Mouse (Mus musculus): ENCODE measurements around the gene Zfp428. TPM values are rescaled to one million over a fixed set of nuclear protein-coding genes. Genes with fewer than 3 reads are reported as not detected.

Gene Zfp428
- polyA plus RNA-seq, 1 experiment: 13.1 TPM

DNA sequence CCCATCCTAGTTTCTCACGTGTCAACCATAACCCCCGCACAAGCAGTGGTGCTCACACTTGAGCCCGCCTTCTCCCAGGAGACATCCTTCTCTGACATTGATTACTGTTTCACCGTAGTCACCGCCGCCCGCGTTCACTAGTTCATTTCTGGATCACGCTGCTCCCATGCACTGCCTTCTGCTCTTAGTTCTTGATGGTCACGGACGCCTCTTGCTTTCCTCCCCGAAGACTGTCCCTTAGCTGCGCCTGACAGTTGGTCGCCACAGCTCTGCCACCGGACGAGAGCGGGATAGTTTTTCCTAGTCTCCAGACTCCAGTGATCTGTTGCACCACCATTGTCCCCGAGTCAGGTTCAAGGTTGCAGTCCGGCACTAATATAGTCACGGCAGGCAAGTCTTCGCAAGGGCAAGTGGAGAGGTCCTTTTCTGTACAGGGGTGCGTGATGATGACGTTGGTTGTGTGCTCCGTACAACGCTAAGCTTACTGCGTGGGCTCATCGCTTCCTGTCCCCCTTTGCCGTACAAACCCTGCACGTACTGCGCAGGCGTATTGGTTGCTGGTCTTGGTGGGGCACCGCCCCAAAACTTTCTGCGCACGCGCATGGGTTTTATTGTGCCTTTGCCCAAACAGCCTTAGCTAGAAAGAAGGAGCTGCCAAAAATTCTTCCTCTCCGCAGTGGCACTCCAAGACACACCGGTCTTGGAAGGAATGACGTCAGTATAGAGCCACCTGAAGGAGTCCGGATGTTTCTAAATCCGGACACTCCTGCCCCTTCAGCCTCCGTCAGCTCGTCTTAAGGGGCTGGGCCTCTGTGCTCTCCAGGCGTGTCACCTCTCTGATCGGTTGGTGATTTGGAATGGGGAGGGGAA is 23.5 kb downstream of the Zfp428 start, which contains the start of gene Irgq:
Irgq (plus strand) TSS at position 628 of the 870 bp plus-strand sequence.
- Histone ChIP-seq H3K27ac (ENCODE audit: insufficient read depth, low read length) (no peak within 1 kb of the TSS), H3K36me3 (ENCODE audit: control insufficient read depth, insufficient read depth, low read length, poor library complexity, severe bottlenecking) (no peaks in the 10 kb centered on the region), H3K9ac (ENCODE audit: low read depth, poor library complexity, severe bottlenecking) (peak within 1 kb of the TSS; percentile 72), H3K4me1 (ENCODE audit: control insufficient read depth, insufficient read depth, low read length) (no peaks in the 10 kb centered on the region), H3K4me3 (ENCODE audit: low read depth, low read length) (peak within 1 kb of the TSS; percentile 75), H3K9me3 (replicated peaks; ENCODE audit: control insufficient read depth, insufficient read depth, low read length, poor library complexity, severe bottlenecking) (no peaks in the 10 kb centered on the region), H3K27me3 (ENCODE audit: control insufficient read depth, insufficient read depth, low read length, poor library complexity, severe bottlenecking) (no peaks in the 10 kb centered on the region)
- TF ChIP-seq EP300 (IDR thresholded peaks at IDR 0.05; ENCODE audit: insufficient read depth, low read depth, low read length) (0 out of 2 replicates have a peak, but pooled peaks have one; percentile 26), CTCF (IDR thresholded peaks at IDR 0.05; ENCODE audit: low read depth, low read length) (no peak)

DNA sequence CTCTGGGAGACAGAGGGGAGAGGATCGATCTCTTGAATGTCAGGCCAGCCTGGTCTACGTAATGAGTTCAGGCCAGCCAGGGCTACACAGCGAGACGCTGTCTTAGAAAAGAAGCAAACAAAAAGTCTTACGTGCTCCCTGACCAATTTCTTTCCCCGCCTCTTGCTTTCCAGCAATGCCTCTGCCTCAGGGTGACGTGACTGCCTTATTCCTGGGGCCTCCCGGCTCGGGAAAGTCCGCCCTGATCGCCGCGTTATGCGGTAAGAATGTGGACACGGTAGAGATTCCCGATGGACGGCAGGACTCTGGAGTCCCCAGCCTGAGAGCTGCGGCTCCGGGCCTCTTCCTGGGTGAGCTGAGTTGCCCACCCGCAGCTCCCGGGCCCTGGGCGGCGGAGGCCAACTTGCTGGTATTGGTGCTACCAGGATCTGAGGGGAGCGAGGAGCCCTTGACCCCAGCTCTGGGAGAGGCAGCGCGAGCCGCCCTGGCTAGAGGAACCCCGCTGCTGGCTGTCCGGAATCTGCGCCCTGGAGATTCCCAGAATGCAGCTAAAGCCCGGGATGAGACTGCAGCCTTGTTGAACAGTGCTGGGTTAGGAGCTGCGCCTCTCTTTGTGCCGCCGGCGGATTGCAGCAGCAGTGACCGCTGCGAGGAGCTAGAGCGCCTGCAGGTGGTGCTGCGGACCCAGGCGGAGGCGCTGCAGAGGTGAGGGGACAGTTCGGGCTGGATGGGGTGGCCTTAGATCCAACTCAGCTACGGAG is 24.6 kb downstream of the Zfp428 start:
- no peaks in the 10 kb centered on the region for H3K4me1 ChIP-seq (ENCODE audit: control insufficient read depth, insufficient read depth, low read length)
- H3K9ac ChIP-seq (ENCODE audit: low read depth, poor library complexity, severe bottlenecking): peak overlapping the region; percentile 72
- H3K9me3 ChIP-seq (replicated peaks; ENCODE audit: control insufficient read depth, insufficient read depth, low read length, poor library complexity, severe bottlenecking): no peaks in the 10 kb centered on the region
- no peaks in the 10 kb centered on the region for H3K36me3 ChIP-seq (ENCODE audit: control insufficient read depth, insufficient read depth, low read length, poor library complexity, severe bottlenecking)
- H3K4me3 ChIP-seq (ENCODE audit: low read depth, low read length): peak overlapping the region; percentile 75
- TF ChIP-seq EP300 (IDR thresholded peaks at IDR 0.05; ENCODE audit: insufficient read depth, low read depth, low read length): no peak
- TF ChIP-seq POLR2A (IDR thresholded peaks at IDR 0.05; ENCODE audit: insufficient read depth, low read length): no peak
- TF ChIP-seq CTCF (IDR thresholded peaks at IDR 0.05; ENCODE audit: low read depth, low read length): peak; percentile 79
- no peaks in the 10 kb centered on the region for H3K27me3 ChIP-seq (ENCODE audit: control insufficient read depth, insufficient read depth, low read length, poor library complexity, severe bottlenecking)
- no peak overlapping the region for H3K27ac ChIP-seq (ENCODE audit: insufficient read depth, low read length)

DNA sequence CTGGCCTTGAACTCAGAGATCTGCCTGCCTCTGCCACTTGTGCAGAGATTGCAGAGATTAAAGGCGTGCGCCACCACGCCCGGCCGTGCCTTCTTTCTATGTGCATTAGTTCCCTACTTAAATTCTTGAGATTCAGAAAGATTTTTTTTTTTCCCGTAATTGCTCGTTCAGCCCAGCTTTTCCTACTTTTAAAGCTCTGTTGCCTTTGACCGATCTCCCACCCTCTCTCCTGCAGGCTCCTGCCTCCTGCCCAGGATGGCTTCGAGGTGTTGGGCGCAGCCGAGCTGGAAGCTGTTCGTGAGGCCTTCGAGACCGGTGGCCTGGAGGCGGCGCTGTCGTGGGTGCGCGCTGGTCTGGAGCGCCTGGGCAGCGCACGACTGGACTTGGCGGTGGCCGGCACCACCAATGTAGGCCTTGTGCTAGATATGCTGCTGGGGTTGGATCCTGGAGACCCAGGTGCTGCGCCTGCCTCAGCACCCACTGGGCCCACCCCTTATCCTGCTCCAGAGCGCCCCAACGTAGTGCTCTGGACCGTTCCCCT is 26.3 kb downstream of the Zfp428 start:
- TF ChIP-seq EP300 (IDR thresholded peaks at IDR 0.05; ENCODE audit: insufficient read depth, low read depth, low read length): no peak
- no peak for TF ChIP-seq POLR2A (IDR thresholded peaks at IDR 0.05; ENCODE audit: insufficient read depth, low read length)
- peak; percentile 57 for TF ChIP-seq CTCF (IDR thresholded peaks at IDR 0.05; ENCODE audit: low read depth, low read length)
- Histone ChIP-seq H3K9ac (ENCODE audit: low read depth, poor library complexity, severe bottlenecking) (peak overlapping the region; percentile 54), H3K9me3 (replicated peaks; ENCODE audit: control insufficient read depth, insufficient read depth, low read length, poor library complexity, severe bottlenecking) (no peaks in the 10 kb centered on the region), H3K27ac (ENCODE audit: insufficient read depth, low read length) (no peak overlapping the region), H3K36me3 (ENCODE audit: control insufficient read depth, insufficient read depth, low read length, poor library complexity, severe bottlenecking) (no peaks in the 10 kb centered on the region), H3K4me1 (ENCODE audit: control insufficient read depth, insufficient read depth, low read length) (no peaks in the 10 kb centered on the region), H3K27me3 (ENCODE audit: control insufficient read depth, insufficient read depth, low read length, poor library complexity, severe bottlenecking) (no peaks in the 10 kb centered on the region), H3K4me3 (ENCODE audit: low read depth, low read length) (peak overlapping the region; percentile 61)

DNA sequence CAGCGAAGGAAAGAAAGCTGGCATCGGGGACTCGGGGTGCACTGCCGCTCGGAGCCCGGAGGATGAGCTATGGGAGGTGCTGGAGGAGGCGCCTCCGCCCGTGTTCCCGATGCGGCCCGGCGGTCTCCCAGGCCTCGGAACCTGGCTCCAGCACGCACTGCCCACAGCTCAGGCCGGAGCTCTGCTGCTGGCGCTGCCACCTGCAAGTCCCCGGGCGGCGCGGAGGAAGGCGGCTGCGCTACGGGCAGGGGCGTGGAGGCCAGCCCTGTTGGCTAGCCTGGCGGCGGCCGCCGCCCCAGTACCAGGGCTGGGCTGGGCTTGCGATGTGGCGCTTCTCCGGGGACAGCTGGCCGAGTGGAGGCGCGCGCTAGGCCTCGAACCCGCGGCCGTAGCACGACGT is 27.0 kb downstream of the Zfp428 start:
- peak overlapping the region; percentile 54 for H3K9ac ChIP-seq (ENCODE audit: low read depth, poor library complexity, severe bottlenecking)
- H3K27ac ChIP-seq (ENCODE audit: insufficient read depth, low read length): no peak overlapping the region
- TF ChIP-seq CTCF (IDR thresholded peaks at IDR 0.05; ENCODE audit: low read depth, low read length) (no peak), POLR2A (IDR thresholded peaks at IDR 0.05; ENCODE audit: insufficient read depth, low read length) (no peak), EP300 (IDR thresholded peaks at IDR 0.05; ENCODE audit: insufficient read depth, low read depth, low read length) (no peak)

DNA sequence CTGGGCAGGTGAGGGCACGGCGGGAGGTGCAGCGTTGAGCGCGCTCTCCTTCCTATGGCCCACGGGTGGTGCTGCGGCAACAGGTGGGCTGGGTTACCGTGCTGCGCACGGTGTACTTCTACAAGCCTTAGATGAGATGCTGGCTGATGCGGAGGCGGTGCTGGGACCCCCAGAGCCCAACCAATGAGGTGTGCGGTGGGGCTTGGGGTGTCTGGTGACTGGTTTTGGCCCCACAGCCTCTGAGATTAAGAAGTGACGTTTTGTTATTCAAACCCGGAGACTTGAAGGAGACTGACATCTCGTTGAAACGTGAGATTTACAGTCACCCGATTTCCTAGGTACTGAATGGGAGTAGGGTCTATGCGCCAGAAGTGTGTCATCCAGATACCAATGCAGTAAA is 27.5 kb downstream of the Zfp428 start:
- Histone ChIP-seq H3K9me3 (replicated peaks; ENCODE audit: control insufficient read depth, insufficient read depth, low read length, poor library complexity, severe bottlenecking) (no peaks in the 10 kb centered on the region), H3K36me3 (ENCODE audit: control insufficient read depth, insufficient read depth, low read length, poor library complexity, severe bottlenecking) (no peaks in the 10 kb centered on the region), H3K27ac (ENCODE audit: insufficient read depth, low read length) (no peak overlapping the region), H3K4me3 (ENCODE audit: low read depth, low read length) (peak overlapping the region; percentile 61), H3K27me3 (ENCODE audit: control insufficient read depth, insufficient read depth, low read length, poor library complexity, severe bottlenecking) (no peaks in the 10 kb centered on the region), H3K4me1 (ENCODE audit: control insufficient read depth, insufficient read depth, low read length) (no peaks in the 10 kb centered on the region), H3K9ac (ENCODE audit: low read depth, poor library complexity, severe bottlenecking) (peak overlapping the region; percentile 54)
- TF ChIP-seq POLR2A (IDR thresholded peaks at IDR 0.05; ENCODE audit: insufficient read depth, low read length) (no peak), CTCF (IDR thresholded peaks at IDR 0.05; ENCODE audit: low read depth, low read length) (no peak), EP300 (IDR thresholded peaks at IDR 0.05; ENCODE audit: insufficient read depth, low read depth, low read length) (no peak)

More for the DNA sequence above, 27.0 kb downstream of the Zfp428 start:
- H3K36me3 ChIP-seq (ENCODE audit: control insufficient read depth, insufficient read depth, low read length, poor library complexity, severe bottlenecking): no peaks in the 10 kb centered on the region
- H3K27me3 ChIP-seq (ENCODE audit: control insufficient read depth, insufficient read depth, low read length, poor library complexity, severe bottlenecking): no peaks in the 10 kb centered on the region
- no peaks in the 10 kb centered on the region for H3K9me3 ChIP-seq (replicated peaks; ENCODE audit: control insufficient read depth, insufficient read depth, low read length, poor library complexity, severe bottlenecking)
- no peaks in the 10 kb centered on the region for H3K4me1 ChIP-seq (ENCODE audit: control insufficient read depth, insufficient read depth, low read length)
- peak overlapping the region; percentile 61 for H3K4me3 ChIP-seq (ENCODE audit: low read depth, low read length)

Measured in ES-Bruce4 (cell line).